Mouse (Mus musculus) G1E (cell line): ENCODE measurements around the gene Ankrd65. TPM values are rescaled to one million over a fixed set of nuclear protein-coding genes. Genes with fewer than 3 reads are reported as not detected.

Source experiments
- ATAC-seq: 2 replicates; pipeline ENCODE4 v1.8.0; 2016; ENCODE audit warnings: mild to moderate bottlenecking; ENCODE audit not compliant: insufficient number of reproducible peaks, poor library complexity, low FRiP score, severe bottlenecking; ENCODE audit errors: extremely low read depth
- DNase-seq: peaks from one replicate; pipeline ENCODE4 v3.0.0; 2012; ENCODE audit warnings: low spot score
- H3K27me3 ChIP-seq: 2 replicates; pipeline ENCODE4 v1.6.1; 2012; ENCODE audit warnings: mild to moderate bottlenecking, low read length, inconsistent platforms; ENCODE audit not compliant: insufficient read depth
- H3K36me3 ChIP-seq: replicated peaks from 2 replicates; pipeline ENCODE3; 2012; ENCODE audit warnings: mild to moderate bottlenecking, inconsistent platforms
- H3K4me1 ChIP-seq: 2 replicates; pipeline ENCODE4 v1.6.1; 2012; ENCODE audit warnings: low read depth, low read length, inconsistent platforms, mixed read lengths; ENCODE audit not compliant: insufficient read depth
- H3K4me3 ChIP-seq: 2 replicates; pipeline ENCODE4 v1.5.1; 2012; ENCODE audit warnings: low read depth, mild to moderate bottlenecking, inconsistent platforms, low read length, moderate library complexity, mixed read lengths
- H3K9me3 ChIP-seq: replicated peaks from 2 replicates; pipeline ENCODE4 v1.6.1; 2012; ENCODE audit warnings: inconsistent platforms
- CTCF ChIP-seq: IDR thresholded peaks from 2 replicates; pipeline ENCODE4 v1.5.1; 2012; ENCODE audit warnings: low read depth, low read length, inconsistent platforms, mixed read lengths
- GATA1 ChIP-seq: IDR thresholded peaks from 2 replicates; pipeline ENCODE4 v1.6.1; 2012; ENCODE audit warnings: borderline replicate concordance, low read length, inconsistent platforms, mixed read lengths
- GATA2 ChIP-seq: IDR thresholded peaks from 2 replicates; pipeline ENCODE4 v1.6.1; 2012; ENCODE audit warnings: low read depth, low read length, inconsistent platforms, borderline replicate concordance
- POLR2AphosphoS5 ChIP-seq: IDR thresholded peaks from 2 replicates; pipeline ENCODE4 v1.6.1; 2012; ENCODE audit warnings: low read depth, low read length, inconsistent platforms; ENCODE audit not compliant: insufficient replicate concordance
- TAL1 ChIP-seq: conservative IDR thresholded peaks from 2 replicates; pipeline ENCODE4 v1.6.1; 2012; ENCODE audit warnings: low read depth, low read length, inconsistent platforms, mixed read lengths
- polyA plus RNA-seq: library from polyadenylated mRNA; stranded (reverse); fragments of >175 nt; gene quantifications from 2 replicates; pipeline ENCODE4 v1.2.3, GENCODE M21; 2012
- total RNA-seq, 2 experiments: library from RNA; stranded (forward) in 1 of 2; stranded (reverse) in 1 of 2; fragments of 200-1000 nt in 1 of 2; fragments of >200 nt in 1 of 2; fragmentation: Nextera tagmentation in 1 of 2; gene quantifications; 2 replicates each; pipeline ENCODE4 v1.2.3; 2014 to 2017

The Ankrd65 gene
- total and polyA plus RNA-seq, 3 experiments = not detected

DNA sequence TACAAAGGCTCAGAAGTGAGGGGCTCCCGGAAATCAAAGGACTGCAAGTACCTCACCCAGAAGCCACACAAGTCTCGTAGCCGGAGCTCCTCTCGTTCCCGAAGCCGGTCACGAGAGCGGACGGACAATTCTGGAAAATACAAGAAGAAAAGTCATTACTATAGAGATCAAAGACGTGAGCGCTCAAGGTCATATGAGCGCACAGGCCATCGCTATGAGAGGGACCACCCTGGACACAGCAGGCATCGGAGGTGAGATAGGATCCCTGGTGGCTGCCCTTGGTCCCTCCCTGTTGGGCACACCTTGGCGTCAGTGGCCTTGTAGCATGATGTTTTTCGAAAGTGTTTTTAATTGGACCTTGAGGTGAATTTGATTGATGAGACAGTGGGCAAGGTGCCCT, 33.2 kb downstream of the Ankrd65 start:
- ATAC-seq (no peak), DNase-seq (no peak)
- H3K4me3 ChIP-seq = no peak overlapping the region
- H3K36me3 ChIP-seq = peaks cover 97% of the 10 kb centered on the region
- TF ChIP-seq POLR2AphosphoS5 (no peak), GATA1 (no peak), TAL1 (no peak), GATA2 (no peak), CTCF (no peak)
- no peaks in the 10 kb centered on the region for H3K9me3 ChIP-seq
- H3K4me1 ChIP-seq = peaks cover 27% of the 10 kb centered on the region
- H3K27me3 ChIP-seq = no peaks in the 10 kb centered on the region

GRCm38 (mm10) chr4:155829866-155830265, 39.6 kb downstream of the Ankrd65 start:
- no peak overlapping the region for H3K4me3 ChIP-seq
- no peaks in the 10 kb centered on the region for H3K9me3 ChIP-seq
- H3K27me3 ChIP-seq = no peaks in the 10 kb centered on the region
- H3K36me3 ChIP-seq = peaks cover 78% of the 10 kb centered on the region
- TF ChIP-seq TAL1 (no peak), POLR2AphosphoS5 (no peak), GATA2 (no peak), GATA1 (no peak), CTCF (no peak)
- H3K4me1 ChIP-seq = peaks cover 43% of the 10 kb centered on the region
- no peak for ATAC-seq
- no peak for DNase-seq

- ATAC-seq (no peak), DNase-seq (no peak)
- peaks cover 42% of the 10 kb centered on the region for H3K4me1 ChIP-seq
- no peak for TF ChIP-seq CTCF
- no peak for TF ChIP-seq GATA2
- no peak for TF ChIP-seq TAL1
- TF ChIP-seq GATA1 = no peak
- no peak for TF ChIP-seq POLR2AphosphoS5
- no peaks in the 10 kb centered on the region for H3K9me3 ChIP-seq
- H3K36me3 ChIP-seq = peaks cover 77% of the 10 kb centered on the region
- H3K27me3 ChIP-seq = no peaks in the 10 kb centered on the region
- no peak overlapping the region; the same call in 1 of the 2 replicates for H3K4me3 ChIP-seq
Measured at GRCm38 (mm10) chr4:155830596-155830995, 40.4 kb downstream of the Ankrd65 start.

GRCm38 (mm10) chr4:155831205-155831766, 41.0 kb downstream of the Ankrd65 start, which contains the start of gene Aurkaip1:
Aurkaip1 (plus strand) TSS chr4:155831272.
- H3K4me3 ChIP-seq = peak within 1 kb of the TSS; percentile 93
- no peak for TF ChIP-seq GATA1
- peak; percentile 56 for TF ChIP-seq CTCF
- TF ChIP-seq TAL1 = no peak
- DNase-seq (peak; percentile 87), ATAC-seq (peak; percentile 91)
- H3K4me1 ChIP-seq = peaks cover 42% of the 10 kb centered on the region
- H3K27me3 ChIP-seq = no peaks in the 10 kb centered on the region
- H3K36me3 ChIP-seq = peaks cover 71% of the 10 kb centered on the region
- H3K9me3 ChIP-seq = no peaks in the 10 kb centered on the region

GRCm38 (mm10) chr4:155831831-155832230, 41.6 kb downstream of the Ankrd65 start:
- peaks cover 66% of the 10 kb centered on the region for H3K36me3 ChIP-seq

GRCm38 (mm10) chr4:155832321-155832720, 42.1 kb downstream of the Ankrd65 start:
- DNase-seq (no peak), ATAC-seq (no peak)
- no peak for TF ChIP-seq TAL1
- no peak for TF ChIP-seq GATA2
- no peak for TF ChIP-seq GATA1
- H3K36me3 ChIP-seq = peaks cover 61% of the 10 kb centered on the region
- H3K27me3 ChIP-seq = no peaks in the 10 kb centered on the region
- peak overlapping the region; percentile 93 for H3K4me3 ChIP-seq
- H3K4me1 ChIP-seq = peaks cover 40% of the 10 kb centered on the region
- no peaks in the 10 kb centered on the region for H3K9me3 ChIP-seq

More at GRCm38 (mm10) chr4:155831831-155832230, 41.6 kb downstream of the Ankrd65 start:
- H3K4me3 ChIP-seq = peak overlapping the region; percentile 93
- ATAC-seq (no peak), DNase-seq (no peak)
- no peak for TF ChIP-seq POLR2AphosphoS5
- TF ChIP-seq TAL1 = no peak
- TF ChIP-seq GATA2 = no peak
- TF ChIP-seq CTCF = no peak
- TF ChIP-seq GATA1 = no peak
- peaks cover 42% of the 10 kb centered on the region for H3K4me1 ChIP-seq
- no peaks in the 10 kb centered on the region for H3K9me3 ChIP-seq
- no peaks in the 10 kb centered on the region for H3K27me3 ChIP-seq

DNA sequence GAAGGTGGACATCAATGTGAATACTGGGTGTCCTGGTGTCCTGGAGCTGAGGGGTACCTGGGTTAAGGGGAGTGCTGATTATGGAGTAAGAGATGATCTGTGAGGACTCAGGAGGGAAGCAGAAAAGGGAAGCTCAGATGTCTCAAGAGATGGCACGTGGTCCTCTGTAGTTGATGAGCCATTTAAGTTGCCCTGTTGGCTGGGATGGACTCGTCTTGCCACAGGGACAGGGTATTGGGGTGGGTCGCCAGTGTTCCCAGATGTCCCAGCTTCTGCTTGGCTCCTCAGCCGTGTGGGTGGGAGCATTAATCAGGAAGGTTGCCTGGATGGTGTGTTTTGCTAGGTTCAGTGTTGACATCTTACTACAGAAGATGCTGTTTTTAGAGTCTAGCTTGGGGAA, 43.0 kb downstream of the Ankrd65 start:
- TF ChIP-seq CTCF (no peak), GATA2 (no peak)
- Histone ChIP-seq H3K27me3 (no peaks in the 10 kb centered on the region), H3K9me3 (no peaks in the 10 kb centered on the region), H3K36me3 (peaks cover 52% of the 10 kb centered on the region), H3K4me1 (peaks cover 36% of the 10 kb centered on the region), H3K4me3 (no peak overlapping the region; the same call in 1 of the 2 replicates)
- DNase-seq = no peak
- no peak for ATAC-seq
